Mouse (Mus musculus) limb, embryonic 14.5 days (tissue): ENCODE measurements around the gene Ganc. TPM values are rescaled to one million over a fixed set of nuclear protein-coding genes. Genes with fewer than 3 reads are reported as not detected.

Experiments used
- ATAC-seq: fragments of 200-750 bp; cut with Nextera tagmentation; 2 replicates; pipeline ENCODE4 v1.8.0; 2017; ENCODE audit warnings: low read depth, moderate number of reproducible peaks, moderate TSS enrichment; ENCODE audit not compliant: low FRiP score
- DNase-seq: peaks from one replicate; pipeline ENCODE4 v3.0.0-alpha.2; 2015; ENCODE audit warnings: low spot score
- H3K27ac ChIP-seq: fragments of 300-500 bp; sonication (generic); replicated peaks from 2 replicates; pipeline ENCODE4 v1.5.1; 2014; ENCODE audit warnings: low read depth, mild to moderate bottlenecking, low read length, moderate library complexity, mixed read lengths
- H3K27me3 ChIP-seq: fragments of 300-500 bp; sonication (generic); 2 replicates; pipeline ENCODE4 v1.6.1; 2014; ENCODE audit warnings: low read length, mixed read lengths; ENCODE audit not compliant: control insufficient read depth, insufficient read depth
- H3K36me3 ChIP-seq: fragments of 300-500 bp; sonication (generic); 2 replicates; pipeline ENCODE4 v1.6.1; 2014; ENCODE audit warnings: mild to moderate bottlenecking, low read length, moderate library complexity, mixed read lengths; ENCODE audit not compliant: control insufficient read depth, insufficient read depth
- H3K4me1 ChIP-seq: fragments of 300-500 bp; sonication (generic); 2 replicates; pipeline ENCODE4 v1.6.1; 2014; ENCODE audit warnings: antibody characterized with exemption, low read length, mixed read lengths; ENCODE audit not compliant: control insufficient read depth, insufficient read depth
- H3K4me2 ChIP-seq: fragments of 300-500 bp; sonication (generic); replicated peaks from 2 replicates; pipeline ENCODE4 v1.6.1; 2014; ENCODE audit warnings: low read depth, mild to moderate bottlenecking, low read length, moderate library complexity; ENCODE audit not compliant: severe bottlenecking
- H3K4me3 ChIP-seq: fragments of 300-500 bp; sonication (generic); replicated peaks from 2 replicates; pipeline ENCODE4 v1.5.1; 2014; ENCODE audit warnings: low read length
- H3K9ac ChIP-seq: fragments of 300-500 bp; sonication (generic); 2 replicates; pipeline ENCODE4 v1.6.1; 2014; ENCODE audit warnings: mild to moderate bottlenecking, low read depth, low read length, moderate library complexity; ENCODE audit not compliant: severe bottlenecking
- H3K9me3 ChIP-seq: fragments of 300-500 bp; sonication (generic); 2 replicates; pipeline ENCODE4 v1.6.1; 2016; ENCODE audit warnings: low read length; ENCODE audit not compliant: control insufficient read depth
- POLR2A ChIP-seq: fragments of 200-500 bp; IDR thresholded peaks from 2 replicates; pipeline ENCODE4 v1.8.0; 2012; ENCODE audit warnings: inconsistent platforms, mild to moderate bottlenecking, moderate library complexity, borderline replicate concordance; ENCODE audit not compliant: insufficient read depth, insufficient read length; ENCODE audit errors: extremely low read depth
- WGBS: fragments of 180-500 bp; shearing (Covaris S2); extraction: QIAGEN DNeasy Blood & Tissue Kit; methylation state at CpG from one replicate; pipeline ENCODE4 v1.1.7; 2014; 5-methylcytosine and 5-hydroxymethylcytosine counted together
- polyA plus RNA-seq, 2 experiments: library from polyadenylated mRNA; depleted of rRNA in 1 of 2; stranded (reverse) in 1 of 2; unstranded in 1 of 2; fragments of >200 nt; fragmentation: Nextera tagmentation in 1 of 2; extraction: Ambion mirVana in 1 of 2; gene quantifications; 2 replicates each; pipeline versions ENCODE4 v1.2.1 to v1.2.3; 2012 to 2014

Ganc gene
- polyA plus RNA-seq, 2 experiments: 7.8 to 8.1 TPM

GRCm38 (mm10) chr2:120402813-120403212 is 883 bp upstream of the Ganc start:
- 39% methylated on average over 3 of the region's 3 CpGs for WGBS

GRCm38 (mm10) chr2:120403986-120404822 is 508 bp downstream of the Ganc start, which contains the start of gene Tmem87a:
Gene Tmem87a (minus strand): TSS chr2:120404113.
- DNase-seq (peak; percentile 97), ATAC-seq (peak; percentile 100)
- peak within 1 kb of the TSS; percentile 76 for H3K4me2 ChIP-seq
- peaks cover 3% of the 10 kb centered on the region; the same call in 1 of the 2 replicates for H3K36me3 ChIP-seq
- no peak; the same call in 1 of the 2 replicates for TF ChIP-seq POLR2A
- no peaks in the 10 kb centered on the region for H3K27me3 ChIP-seq
- H3K4me3 ChIP-seq: peak within 1 kb of the TSS; percentile 80
- WGBS: 2% methylated on average over 34 of the region's 34 CpGs
- H3K27ac ChIP-seq: peak within 1 kb of the TSS; percentile 94
- H3K4me1 ChIP-seq: peaks cover 17% of the 10 kb centered on the region
- H3K9me3 ChIP-seq: 0 out of 2 replicates have a peak, but pooled peaks cover 3% of the 10 kb centered on the region
- H3K9ac ChIP-seq: peak within 1 kb of the TSS; percentile 78

More at GRCm38 (mm10) chr2:120402813-120403212, 883 bp upstream of the Ganc start:
- Histone ChIP-seq H3K4me3 (peak overlapping the region; percentile 80), H3K9ac (peak overlapping the region; percentile 78), H3K27me3 (no peaks in the 10 kb centered on the region), H3K4me2 (peak overlapping the region; percentile 62), H3K4me1 (peaks cover 17% of the 10 kb centered on the region), H3K36me3 (peaks cover 9% of the 10 kb centered on the region), H3K9me3 (0 out of 2 replicates have a peak, but pooled peaks cover 3% of the 10 kb centered on the region), H3K27ac (no peak overlapping the region)
- ATAC-seq: no peak
- DNase-seq: no peak
- no peak for TF ChIP-seq POLR2A

- H3K4me1 ChIP-seq: peaks cover 17% of the 10 kb centered on the region
- peak overlapping the region; percentile 94 for H3K27ac ChIP-seq
- WGBS: 20% methylated on average over 14 of the region's 14 CpGs
- peak overlapping the region; percentile 78 for H3K9ac ChIP-seq
- H3K4me3 ChIP-seq: peak overlapping the region; percentile 80
- peak overlapping the region; percentile 76 for H3K4me2 ChIP-seq
- DNase-seq: no peak
- H3K36me3 ChIP-seq: peaks cover 3% of the 10 kb centered on the region; the same call in 1 of the 2 replicates
- no peak for ATAC-seq
- 0 out of 2 replicates have a peak, but pooled peaks cover 3% of the 10 kb centered on the region for H3K9me3 ChIP-seq
- no peaks in the 10 kb centered on the region for H3K27me3 ChIP-seq
- no peak for TF ChIP-seq POLR2A
These were observed 1.4 kb downstream of the Ganc start for GRCm38 (mm10) chr2:120404823-120405765.

GRCm38 (mm10) chr2:120411096-120411628 is 7.5 kb downstream of the Ganc start:
- Histone ChIP-seq H3K9ac (no peak overlapping the region), H3K4me2 (no peak overlapping the region), H3K9me3 (0 out of 2 replicates have a peak, but pooled peaks cover 3% of the 10 kb centered on the region), H3K27ac (no peak overlapping the region), H3K27me3 (no peaks in the 10 kb centered on the region), H3K36me3 (peaks cover 4% of the 10 kb centered on the region; the same call in 1 of the 2 replicates), H3K4me3 (no peak overlapping the region), H3K4me1 (no peaks in the 10 kb centered on the region)
- no peak for DNase-seq
- no peak for TF ChIP-seq POLR2A
- ATAC-seq: no peak
- 95% methylated on average over 3 of the region's 3 CpGs for WGBS
